Mouse (Mus musculus) myocyte (in vitro differentiated cells): ENCODE measurements around the gene Strbp. TPM values are rescaled to one million over a fixed set of nuclear protein-coding genes. Genes with fewer than 3 reads are reported as not detected.

Experiments used
- H3K27me3 ChIP-seq: one replicate; pipeline ENCODE4 v1.6.1; 2011; ENCODE audit not compliant: control insufficient read depth, insufficient read depth, insufficient read length
- H3K36me3 ChIP-seq: one replicate; pipeline ENCODE4 v1.6.1; 2011; ENCODE audit not compliant: control insufficient read depth, insufficient read depth
- H3K4me2 ChIP-seq: one replicate; pipeline ENCODE4 v1.6.1; 2011; ENCODE audit warnings: low read depth, control low read depth
- H3K4me3 ChIP-seq: one replicate; pipeline ENCODE4 v1.5.1; 2011; ENCODE audit warnings: mild to moderate bottlenecking, control low read depth, moderate library complexity
- H3K79me2 ChIP-seq: one replicate; pipeline ENCODE4 v1.6.1; 2011; ENCODE audit not compliant: control insufficient read depth, insufficient read depth
- H3ac ChIP-seq: one replicate; pipeline ENCODE4 v1.6.1; 2011; ENCODE audit not compliant: control insufficient read depth, insufficient read length
- CEBPB ChIP-seq: IDR thresholded peaks from 2 replicates; pipeline ENCODE4 v1.6.1; 2011; ENCODE audit warnings: mild to moderate bottlenecking, moderate library complexity; ENCODE audit not compliant: poor library complexity, insufficient read depth, severe bottlenecking
- E2F4 ChIP-seq: IDR thresholded peaks from one replicate; pipeline ENCODE4 v1.6.1; 2011; ENCODE audit warnings: mild to moderate bottlenecking, control low read depth, moderate library complexity; ENCODE audit not compliant: insufficient read depth
- MAX ChIP-seq: IDR thresholded peaks from one replicate; pipeline ENCODE4 v1.6.1; 2011; ENCODE audit warnings: low read depth, mild to moderate bottlenecking, control low read depth
- MYOD1 ChIP-seq, 3 experiments: IDR thresholded peaks; one replicate each; pipeline ENCODE4 v1.6.1; 2011; ENCODE audit warnings: control low read depth in 2 of 3, low read depth in 2 of 3, mild to moderate bottlenecking in 2 of 3, moderate library complexity in 1 of 3; ENCODE audit not compliant: insufficient read length in 2 of 3, control insufficient read depth in 1 of 3
- MYOG ChIP-seq, 3 experiments: IDR thresholded peaks; one replicate each; pipeline ENCODE4 v1.6.1; 2011; ENCODE audit warnings: control low read depth in 2 of 3, low read depth in 2 of 3, mild to moderate bottlenecking in 2 of 3; ENCODE audit not compliant: insufficient read length in 2 of 3, control insufficient read depth in 1 of 3, insufficient read depth in 1 of 3
- POLR2A ChIP-seq: IDR thresholded peaks from one replicate; pipeline ENCODE4 v1.6.1; 2011; ENCODE audit warnings: low read depth, mild to moderate bottlenecking, control low read depth, moderate library complexity; ENCODE audit not compliant: insufficient read length
- POLR2AphosphoS2 ChIP-seq: IDR thresholded peaks from one replicate; pipeline ENCODE4 v1.6.1; 2011; ENCODE audit warnings: low read depth, control low read depth; ENCODE audit not compliant: insufficient read length
- REST ChIP-seq: IDR thresholded peaks from one replicate; pipeline ENCODE4 v1.6.1; 2011; ENCODE audit warnings: mild to moderate bottlenecking, control low read depth, moderate library complexity; ENCODE audit not compliant: insufficient read depth, insufficient read length
- SRF ChIP-seq: IDR thresholded peaks from one replicate; pipeline ENCODE4 v1.6.1; 2011; ENCODE audit warnings: low read depth; ENCODE audit not compliant: control insufficient read depth, insufficient read length
- TCF12 ChIP-seq: IDR thresholded peaks from one replicate; pipeline ENCODE4 v1.6.1; 2011; ENCODE audit warnings: mild to moderate bottlenecking, control low read depth; ENCODE audit not compliant: poor library complexity, insufficient read depth, severe bottlenecking
- TCF3 ChIP-seq: IDR thresholded peaks from one replicate; pipeline ENCODE4 v1.6.1; 2011; ENCODE audit warnings: low read depth, control low read depth; ENCODE audit not compliant: insufficient read length
- USF1 ChIP-seq: IDR thresholded peaks from one replicate; pipeline ENCODE4 v1.6.1; 2011; ENCODE audit warnings: low read depth, mild to moderate bottlenecking, control low read depth, moderate library complexity
- polyA plus RNA-seq: library from polyadenylated mRNA; unstranded; fragments of >200 nt; fragmentation: generic; extraction: Trizol; gene quantifications from one replicate; pipeline ENCODE4 v1.2.1, GENCODE M21; 2012; ENCODE audit warnings: missing spikeins

The Strbp gene
- polyA plus RNA-seq, 1 experiment: 2.4 TPM

DNA sequence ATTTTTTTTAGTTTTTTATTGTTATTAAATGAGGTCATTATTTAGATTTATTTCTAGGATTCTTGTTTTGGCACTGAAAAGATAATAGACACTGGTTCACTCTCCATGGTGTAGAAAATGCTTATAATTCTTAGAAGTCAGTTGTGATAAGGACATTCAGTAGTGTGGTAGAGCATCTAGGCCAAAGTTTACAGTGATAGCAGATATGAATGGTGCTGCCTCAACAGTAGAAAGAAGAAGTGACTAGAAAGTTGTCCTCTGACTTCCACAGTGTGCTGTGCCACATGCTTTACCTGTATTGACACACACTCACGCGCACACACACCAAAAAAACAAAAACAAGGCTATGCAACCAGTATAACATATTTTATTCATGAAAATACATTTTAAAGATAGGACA, 174.3 kb downstream of the Strbp start:
- no peak for TF ChIP-seq REST
- no peak for TF ChIP-seq TCF12
- no peak for TF ChIP-seq MYOG (IDR thresholded peaks at IDR 0.05; ENCODE audit: control insufficient read depth in 1 of 3, insufficient read depth in 1 of 3, insufficient read length in 2 of 3, low read depth in 2 of 3)
- no peak for TF ChIP-seq CEBPB
- TF ChIP-seq POLR2AphosphoS2: no peak
- TF ChIP-seq USF1: no peak
- TF ChIP-seq MAX: no peak
- no peak for TF ChIP-seq E2F4
- TF ChIP-seq TCF3: no peak
- no peak for TF ChIP-seq POLR2A
- TF ChIP-seq SRF: no peak
- peaks cover 24% of the 10 kb centered on the region for H3K36me3 ChIP-seq
- no peak overlapping the region for H3K4me2 ChIP-seq
- no peaks in the 10 kb centered on the region for H3K79me2 ChIP-seq
- H3K27me3 ChIP-seq: no peaks in the 10 kb centered on the region
- H3ac ChIP-seq: no peak overlapping the region
- H3K4me3 ChIP-seq: no peak overlapping the region

DNA sequence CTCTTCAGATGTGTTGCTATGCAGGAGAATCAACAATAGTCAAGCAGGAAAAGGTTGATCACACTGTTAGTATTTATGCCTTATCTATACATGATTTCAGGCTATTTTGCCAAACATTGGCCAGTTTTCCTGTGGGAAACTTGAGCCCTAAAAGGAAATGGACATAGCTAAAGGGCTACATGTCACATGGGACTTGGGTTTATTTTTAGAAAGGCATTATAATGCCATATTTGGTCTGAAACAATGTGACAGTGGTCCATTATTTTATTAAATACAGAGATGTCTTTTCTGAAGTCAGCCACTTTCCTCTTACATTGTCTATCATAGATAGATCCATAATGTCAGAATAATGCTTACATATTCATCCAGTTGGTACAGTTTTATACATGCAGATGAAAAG, 176.1 kb downstream of the Strbp start:
- Histone ChIP-seq H3K79me2 (no peaks in the 10 kb centered on the region), H3K4me3 (no peak overlapping the region), H3K4me2 (no peak overlapping the region), H3ac (no peak overlapping the region), H3K36me3 (peaks cover 8% of the 10 kb centered on the region), H3K27me3 (no peaks in the 10 kb centered on the region)
- TF ChIP-seq MYOD1 (IDR thresholded peaks at IDR 0.05; ENCODE audit: control insufficient read depth in 1 of 3, insufficient read length in 2 of 3, low read depth in 2 of 3): no peak
- no peak for TF ChIP-seq MYOG (IDR thresholded peaks at IDR 0.05; ENCODE audit: control insufficient read depth in 1 of 3, insufficient read depth in 1 of 3, insufficient read length in 2 of 3, low read depth in 2 of 3)
- TF ChIP-seq REST: no peak
- TF ChIP-seq MAX: no peak
- no peak for TF ChIP-seq CEBPB
- no peak for TF ChIP-seq USF1
- TF ChIP-seq POLR2A: no peak
- no peak for TF ChIP-seq TCF3
- no peak for TF ChIP-seq TCF12
- TF ChIP-seq E2F4: no peak
- no peak for TF ChIP-seq SRF
- TF ChIP-seq POLR2AphosphoS2: no peak

DNA sequence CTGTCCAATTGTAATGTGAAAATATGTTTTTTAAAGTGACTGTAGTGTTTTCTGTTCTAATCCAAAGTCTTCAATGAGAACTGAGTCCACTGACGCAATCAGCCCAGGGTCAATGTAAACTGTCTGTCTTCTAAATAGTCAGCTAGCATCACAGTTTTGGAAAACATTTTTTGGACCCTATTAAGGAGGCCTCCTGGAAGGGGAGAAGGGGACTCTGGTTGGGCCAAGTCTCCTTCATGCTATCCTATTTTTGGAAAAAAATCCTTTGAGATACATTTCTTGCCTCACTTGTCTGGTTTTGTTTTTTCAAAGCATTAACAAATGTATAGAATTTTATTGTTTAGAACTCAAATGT, 184.4 kb downstream of the Strbp start:
- Histone ChIP-seq H3K79me2 (no peaks in the 10 kb centered on the region), H3K36me3 (no peaks in the 10 kb centered on the region), H3ac (no peak overlapping the region), H3K27me3 (no peaks in the 10 kb centered on the region), H3K4me3 (no peak overlapping the region), H3K4me2 (no peak overlapping the region)
- TF ChIP-seq REST: no peak
- no peak for TF ChIP-seq SRF
- TF ChIP-seq CEBPB: no peak
- TF ChIP-seq USF1: no peak
- TF ChIP-seq POLR2AphosphoS2: no peak
- TF ChIP-seq MYOD1 (IDR thresholded peaks at IDR 0.05; ENCODE audit: control insufficient read depth in 1 of 3, insufficient read length in 2 of 3, low read depth in 2 of 3): no peak
- no peak for TF ChIP-seq E2F4
- no peak for TF ChIP-seq TCF3
- TF ChIP-seq MAX: no peak

DNA sequence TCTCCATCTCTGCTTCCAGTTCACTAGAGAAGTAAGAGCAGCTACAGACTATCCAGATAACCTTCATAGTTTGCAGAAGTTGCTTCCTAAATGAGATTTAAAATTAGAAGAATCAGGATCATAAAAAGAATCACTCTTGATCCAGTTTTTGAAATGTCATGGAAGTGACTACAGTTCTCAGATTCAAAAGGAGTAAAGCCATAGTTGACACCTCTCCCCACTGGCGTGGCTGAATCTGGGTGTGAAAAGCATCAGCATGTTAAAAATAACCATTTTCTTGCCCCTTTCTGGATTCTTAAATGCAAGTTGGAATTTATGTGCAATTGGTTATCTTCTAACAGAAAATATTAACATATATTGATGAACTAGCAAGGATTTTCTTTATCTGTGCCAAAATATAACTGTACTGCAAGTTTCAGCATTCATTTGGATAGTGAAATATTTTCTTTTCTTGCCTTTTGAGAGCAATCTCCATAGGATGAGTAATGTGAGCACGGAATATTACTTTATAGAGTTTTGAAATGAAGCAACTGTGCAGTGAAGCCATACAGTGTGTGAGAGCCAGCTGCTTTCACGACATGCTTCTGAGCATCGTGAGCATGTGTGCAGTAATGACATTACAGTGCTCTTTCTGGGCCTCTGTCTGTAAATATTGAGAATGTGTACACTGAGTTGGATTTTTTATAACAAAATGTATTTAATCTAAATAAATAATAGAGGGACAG, 184.9 kb downstream of the Strbp start:
- Histone ChIP-seq H3K27me3 (no peaks in the 10 kb centered on the region), H3ac (no peak overlapping the region), H3K36me3 (no peaks in the 10 kb centered on the region), H3K4me2 (no peak overlapping the region), H3K4me3 (no peak overlapping the region), H3K79me2 (no peaks in the 10 kb centered on the region)
- no peak for TF ChIP-seq CEBPB
- no peak for TF ChIP-seq MYOG (IDR thresholded peaks at IDR 0.05; ENCODE audit: control insufficient read depth in 1 of 3, insufficient read depth in 1 of 3, insufficient read length in 2 of 3, low read depth in 2 of 3)
- no peak for TF ChIP-seq REST
- TF ChIP-seq MAX: no peak

DNA sequence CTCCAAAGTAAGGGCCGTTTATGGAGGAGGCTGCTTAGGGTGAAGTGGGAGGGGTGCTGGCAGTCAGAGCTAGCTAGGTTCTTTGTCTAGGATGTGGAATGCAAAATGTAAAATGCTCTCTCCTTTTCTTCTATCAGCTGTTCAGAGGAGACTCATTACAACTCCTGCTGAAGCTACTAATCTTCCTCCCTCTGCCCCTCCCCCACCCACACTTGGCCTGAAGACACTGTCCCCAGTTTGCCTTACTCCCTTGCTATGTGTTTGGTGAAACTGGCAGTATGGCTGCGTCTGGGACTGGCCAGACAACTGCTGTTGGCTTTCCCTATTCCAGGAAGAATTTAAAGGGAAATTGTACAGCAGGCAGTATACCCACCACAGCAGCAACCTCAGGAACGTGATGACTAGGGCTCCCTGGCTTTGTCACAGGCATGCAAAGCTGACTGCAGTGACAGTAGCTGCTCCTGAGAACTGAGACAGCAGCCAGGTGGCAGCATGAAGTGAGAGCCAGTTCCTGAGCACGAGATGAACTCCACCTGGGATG, 186.7 kb downstream of the Strbp start:
- H3K79me2 ChIP-seq: no peaks in the 10 kb centered on the region
- H3K36me3 ChIP-seq: peaks cover 10% of the 10 kb centered on the region
- TF ChIP-seq TCF12 (no peak), USF1 (no peak), POLR2A (no peak), MAX (no peak), CEBPB (no peak), MYOD1 (IDR thresholded peaks at IDR 0.05; ENCODE audit: control insufficient read depth in 1 of 3, insufficient read length in 2 of 3, low read depth in 2 of 3) (no peak), MYOG (IDR thresholded peaks at IDR 0.05; ENCODE audit: control insufficient read depth in 1 of 3, insufficient read depth in 1 of 3, insufficient read length in 2 of 3, low read depth in 2 of 3) (no peak), TCF3 (no peak), POLR2AphosphoS2 (no peak), SRF (no peak), E2F4 (no peak), REST (no peak)
- H3ac ChIP-seq: no peak overlapping the region
- H3K27me3 ChIP-seq: no peaks in the 10 kb centered on the region
- H3K4me2 ChIP-seq: no peak overlapping the region
- no peak overlapping the region for H3K4me3 ChIP-seq
